Mouse (Mus musculus) T-cell, adult 2 months (primary cell): ENCODE results near the gene Dmrt3.

Experiments
- DNase-seq: peaks from one replicate; pipeline ENCODE4 v3.0.0; 2022; ENCODE audit warnings: low spot score

Gene Dmrt3

GRCm38 (mm10) chr19:25610015-25610410, at the start of gene Dmrt3:
Dmrt3 (plus strand) TSS chr19:25610301.
- DNase-seq: no peak

DNA sequence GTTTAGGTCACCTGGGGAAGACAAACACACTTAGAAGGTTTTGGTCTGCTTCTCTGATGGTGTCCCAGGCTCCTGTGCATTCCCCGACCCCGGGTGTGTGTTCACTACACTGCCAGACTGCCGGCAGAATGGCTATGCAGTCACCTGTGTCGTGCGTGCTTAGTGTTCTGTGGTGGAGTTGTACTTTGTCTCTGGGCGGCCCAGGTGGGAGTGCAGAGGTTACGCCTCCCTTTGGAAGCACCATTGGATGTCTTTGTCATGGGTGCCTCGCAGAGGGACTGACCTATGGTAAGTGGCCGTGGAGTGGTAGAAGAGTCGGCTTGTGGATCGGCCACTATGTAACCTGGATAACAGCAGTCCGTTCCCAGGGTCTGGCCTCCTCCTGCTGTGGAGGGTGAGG, 45.7 kb upstream of the Dmrt3 start:
- no peak for DNase-seq

DNA sequence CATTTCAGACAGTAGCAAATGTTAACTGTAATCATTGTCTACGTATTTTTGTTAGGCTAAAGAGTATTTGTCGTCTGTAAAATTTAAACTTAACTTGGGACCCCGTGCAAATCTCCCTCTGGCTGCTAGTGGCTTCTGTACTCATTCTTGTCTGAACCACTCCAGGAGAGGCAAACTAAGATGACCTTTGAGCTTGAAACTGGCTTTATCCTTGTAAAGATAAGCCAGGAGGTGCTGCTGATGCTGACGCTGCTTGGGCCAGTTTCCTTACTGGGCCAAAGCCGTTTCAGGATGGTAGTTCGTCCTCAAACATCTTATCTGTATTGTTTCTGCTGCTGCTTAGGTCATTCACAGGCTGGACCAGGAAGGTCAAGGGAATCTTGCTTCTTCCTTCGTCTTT, 40.3 kb upstream of the Dmrt3 start:
- no peak for DNase-seq

DNA sequence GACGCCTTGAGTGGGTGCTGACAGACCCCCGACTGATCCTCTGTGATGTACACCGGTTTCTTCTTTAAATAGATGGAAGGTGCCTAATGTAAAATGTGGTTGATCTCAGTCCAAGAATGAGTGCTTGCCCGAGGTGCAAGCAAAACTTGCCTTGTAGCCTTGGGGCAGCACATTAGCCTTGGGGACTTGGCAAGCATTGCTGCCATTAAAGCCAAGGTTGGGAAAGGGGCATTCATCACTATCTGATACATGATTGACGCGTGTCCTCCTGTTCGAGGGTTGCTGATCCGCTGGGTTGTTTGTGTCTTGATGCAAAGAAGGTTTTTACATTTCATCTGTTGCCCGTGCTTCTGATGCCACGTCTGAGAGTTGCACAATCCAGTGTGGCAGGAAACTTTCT, 35.7 kb upstream of the Dmrt3 start:
- no peak for DNase-seq

- no peak for DNase-seq
These were observed 34.9 kb upstream of the Dmrt3 start for GRCm38 (mm10) chr19:25574981-25575814.

- DNase-seq: no peak
These were observed 31.7 kb upstream of the Dmrt3 start for GRCm38 (mm10) chr19:25578358-25578757.

GRCm38 (mm10) chr19:25579440-25579839, 30.7 kb upstream of the Dmrt3 start:
- DNase-seq: no peak

DNA sequence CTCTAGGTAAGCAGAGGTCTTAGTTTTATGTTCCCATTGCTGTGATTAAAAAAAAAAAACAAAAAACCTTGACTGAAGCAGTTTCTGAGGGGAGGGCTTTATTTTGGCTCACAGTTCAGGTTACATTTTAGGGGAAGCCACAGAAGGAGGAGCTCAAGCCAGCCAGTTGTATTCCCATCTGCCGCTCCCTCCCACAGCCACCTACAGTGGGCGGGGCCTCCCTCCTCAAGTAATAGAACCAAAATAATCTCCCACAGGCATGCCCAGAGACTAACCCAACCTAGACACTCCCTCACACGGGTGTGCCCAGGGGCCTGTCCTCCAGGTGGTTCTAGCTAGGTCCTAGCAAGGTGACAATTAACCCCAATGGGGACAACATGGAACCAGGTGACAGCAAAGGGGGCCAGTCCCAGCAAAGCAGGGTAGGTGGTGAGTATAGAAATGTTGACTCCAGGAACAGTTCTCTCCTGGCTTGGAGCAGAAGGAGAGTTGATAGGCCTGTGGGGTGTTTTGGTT, 12.3 kb upstream of the Dmrt3 start:
- no peak for DNase-seq

GRCm38 (mm10) chr19:25598626-25599025, 11.5 kb upstream of the Dmrt3 start:
- no peak for DNase-seq

- DNase-seq: no peak
These were observed 8.1 kb upstream of the Dmrt3 start for GRCm38 (mm10) chr19:25601966-25602365.

DNA sequence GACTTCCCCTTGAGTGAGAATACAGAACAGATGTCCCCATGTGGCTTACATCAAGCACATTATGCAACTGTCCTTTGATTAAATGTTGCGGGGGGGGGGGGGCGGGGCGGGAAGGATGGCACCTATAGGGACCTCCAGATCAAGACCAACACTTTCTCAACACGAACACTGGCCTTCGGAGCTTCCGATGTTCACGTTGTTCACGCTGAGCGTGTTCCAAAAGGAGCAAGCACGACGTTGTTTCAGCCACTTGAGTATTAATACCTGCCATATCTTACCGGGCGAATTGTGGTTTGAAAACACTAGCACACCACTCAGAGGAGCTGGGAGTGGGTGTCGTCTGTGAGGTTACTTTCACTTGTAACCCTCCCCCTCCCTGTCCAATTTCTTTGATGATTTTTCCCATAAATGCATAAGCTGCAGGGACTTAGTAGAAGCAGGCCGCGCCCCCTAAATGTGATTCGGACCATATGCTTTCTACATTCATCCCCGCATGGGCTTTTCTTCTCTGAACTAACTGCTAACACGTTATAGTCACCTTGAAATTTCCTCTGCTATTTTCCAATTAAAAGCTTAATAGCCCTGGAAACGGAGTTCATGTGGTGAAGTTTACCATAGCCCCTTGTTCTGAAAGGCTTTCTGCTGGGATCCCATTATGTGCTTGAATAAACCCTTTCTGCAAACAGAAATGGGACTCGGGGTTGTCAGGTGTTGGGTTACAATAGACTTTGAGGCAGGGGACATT, 2.5 kb upstream of the Dmrt3 start:
- no peak for DNase-seq

- DNase-seq: no peak
These were observed 1.9 kb upstream of the Dmrt3 start for GRCm38 (mm10) chr19:25608206-25608580.

- DNase-seq: no peak
These were observed 895 bp upstream of the Dmrt3 start for GRCm38 (mm10) chr19:25608961-25609850.

GRCm38 (mm10) chr19:25610411-25611111, 460 bp downstream of the Dmrt3 start:
- DNase-seq: no peak

- no peak for DNase-seq
These were observed 1.0 kb downstream of the Dmrt3 start for GRCm38 (mm10) chr19:25611116-25611515.

- DNase-seq: no peak
These were observed 2.0 kb downstream of the Dmrt3 start for GRCm38 (mm10) chr19:25611876-25612805.

DNA sequence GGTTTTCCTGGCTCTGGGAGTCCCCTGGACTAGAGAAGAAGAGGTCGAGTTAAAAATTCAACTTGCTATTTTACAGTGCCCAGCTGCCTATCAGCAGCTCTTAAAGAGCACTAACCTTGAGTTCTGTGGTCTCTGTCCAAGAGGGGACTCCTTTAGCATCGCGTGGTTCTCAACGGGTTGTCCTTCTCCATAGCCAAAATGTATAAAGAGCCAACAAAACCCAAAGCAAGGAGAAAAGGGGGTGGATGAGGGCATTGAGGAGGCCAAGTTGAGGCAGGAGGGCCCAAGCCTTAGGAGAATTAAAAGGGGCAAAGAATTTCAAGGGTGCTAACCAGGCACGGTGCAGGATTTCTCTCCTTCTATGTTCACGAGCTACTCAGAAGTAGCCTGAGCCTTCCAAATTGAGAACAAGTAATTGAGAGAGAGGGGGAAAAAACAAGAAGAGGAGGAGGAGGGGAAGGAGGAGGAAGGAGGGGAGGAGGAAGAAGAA, 2.8 kb downstream of the Dmrt3 start:
- DNase-seq: no peak

GRCm38 (mm10) chr19:25613476-25614300, 3.6 kb downstream of the Dmrt3 start:
- DNase-seq: no peak

GRCm38 (mm10) chr19:25615889-25616288, 5.8 kb downstream of the Dmrt3 start:
- no peak for DNase-seq
